Mouse (Mus musculus) retina, postnatal 7 days (tissue): ENCODE results near the gene Zcrb1.

Experiments
- DNase-seq: peaks from one replicate; pipeline ENCODE4 v3.0.0-alpha.2; 2012; ENCODE audit warnings: low read depth, low spot score

Gene Zcrb1

GRCm38 (mm10) chr15:93371838-93372237, 26.3 kb downstream of the Zcrb1 start:
- no peak for DNase-seq

GRCm38 (mm10) chr15:93368558-93368957, 29.6 kb downstream of the Zcrb1 start:
- no peak for DNase-seq

GRCm38 (mm10) chr15:93365561-93365960, 32.6 kb downstream of the Zcrb1 start:
- no peak for DNase-seq

GRCm38 (mm10) chr15:93358346-93359095, 39.6 kb downstream of the Zcrb1 start:
- no peak for DNase-seq

- DNase-seq, result no peak
These were observed 57.3 kb downstream of the Zcrb1 start for GRCm38 (mm10) chr15:93340630-93341379.

GRCm38 (mm10) chr15:93336925-93337761, 61.0 kb downstream of the Zcrb1 start, which contains the start of gene Yaf2:
TSS of gene Yaf2 (minus strand) at chr15:93336935.
- peak; percentile 79 for DNase-seq

- DNase-seq, result no peak
These were observed 61.5 kb downstream of the Zcrb1 start for GRCm38 (mm10) chr15:93336658-93336924.
